Mouse (Mus musculus) left cerebral cortex, postnatal 10 days (tissue): ENCODE data around the gene Ift81. TPM values are rescaled to one million over a fixed set of nuclear protein-coding genes. Genes with fewer than 3 reads are reported as not detected.

Experiments used
- DNase-seq, 2 experiments: peaks; one replicate each; pipeline ENCODE4 v3.0.0; 2021 to 2022; ENCODE audit warnings: low spot score in 2 of 2, mixed read lengths in 1 of 2; ENCODE audit errors: extremely low spot score in 1 of 2
- intact Hi-C: fragments of 180-260 bp; cut with DNase I; formaldehyde crosslinking; loops from one replicate; pipeline ENCODE4 v1.15.1; 2025
- total RNA-seq, 2 experiments: library from RNA; stranded (reverse); gene quantifications; 2 replicates each; pipeline ENCODE4 v1.2.3; 2021

Ift81 gene
- total RNA-seq, 2 experiments from 2014 or later: 25.9 to 33.0 TPM

- DNase-seq: peak in 1 of 2 experiments; percentile 62
- intact Hi-C loops: no loop called here
Measured at GRCm38 (mm10) chr5:122566626-122567025, 47.7 kb downstream of the Ift81 start.

- intact Hi-C loops: no loop called here
- no peak for DNase-seq
Measured at GRCm38 (mm10) chr5:122560654-122561053, 53.7 kb downstream of the Ift81 start.

- intact Hi-C loops: loop anchor here (5.0 kb wide), 2 partner anchors 54 to 1224 kb away; partner anchors contain the start of gene Ift81
- peak in 1 of 2 experiments; percentile 34 for DNase-seq
Measured at GRCm38 (mm10) chr5:122558127-122558526, 56.2 kb downstream of the Ift81 start.

- intact Hi-C loops: loop anchor here (5.0 kb wide), 2 partner anchors 57 to 1227 kb away; partner anchors contain the start of gene Ift81
- no peak for DNase-seq
Measured at GRCm38 (mm10) chr5:122555107-122555506, 59.2 kb downstream of the Ift81 start.

GRCm38 (mm10) chr5:122552638-122553037, 61.7 kb downstream of the Ift81 start:
- no peak for DNase-seq
- intact Hi-C loops: no loop called here

- intact Hi-C loops: no loop called here
Measured at GRCm38 (mm10) chr5:122550460-122550859, 63.9 kb downstream of the Ift81 start.

GRCm38 (mm10) chr5:122548671-122549070, 65.6 kb downstream of the Ift81 start:
- intact Hi-C loops: loop anchor here (2.0 kb wide), 1 partner anchor 46 kb away; the partner anchor contains the start of gene Atp2a2
- DNase-seq: peak in 1 of 2 experiments; percentile 57

More at GRCm38 (mm10) chr5:122550460-122550859, 63.9 kb downstream of the Ift81 start:
- DNase-seq: no peak

GRCm38 (mm10) chr5:122547810-122548209, 66.5 kb downstream of the Ift81 start:
- intact Hi-C loops: loop anchor here (2.0 kb wide), 1 partner anchor 45 kb away; the partner anchor contains the start of gene Atp2a2
- DNase-seq: no peak

GRCm38 (mm10) chr5:122547251-122547714, 67.0 kb downstream of the Ift81 start:
- intact Hi-C loops: no loop called here
- DNase-seq: peak in 1 of 2 experiments; percentile 45

- intact Hi-C loops: no loop called here
- DNase-seq: no peak
Measured at GRCm38 (mm10) chr5:122543392-122543791, 70.9 kb downstream of the Ift81 start.

- intact Hi-C loops: no loop called here
- no peak for DNase-seq
Measured at GRCm38 (mm10) chr5:122541871-122542270, 72.4 kb downstream of the Ift81 start.

- DNase-seq: no peak
- intact Hi-C loops: no loop called here
Measured at GRCm38 (mm10) chr5:122538077-122538476, 76.2 kb downstream of the Ift81 start.

GRCm38 (mm10) chr5:122537654-122538053, 76.7 kb downstream of the Ift81 start:
- no peak for DNase-seq
- intact Hi-C loops: no loop called here

GRCm38 (mm10) chr5:122533884-122534283, 80.4 kb downstream of the Ift81 start:
- no peak for DNase-seq
- intact Hi-C loops: no loop called here

GRCm38 (mm10) chr5:122529913-122530604, 84.3 kb downstream of the Ift81 start:
- no peak for DNase-seq
- intact Hi-C loops: no loop called here

- intact Hi-C loops: no loop called here
- DNase-seq: peak in 1 of 2 experiments; percentile 66
Measured at GRCm38 (mm10) chr5:122529316-122529715, 85.0 kb downstream of the Ift81 start.

- intact Hi-C loops: no loop called here
- DNase-seq: no peak
Measured at GRCm38 (mm10) chr5:122528591-122528990, 85.7 kb downstream of the Ift81 start.

GRCm38 (mm10) chr5:122527761-122528160, 86.6 kb downstream of the Ift81 start:
- DNase-seq: no peak
- intact Hi-C loops: no loop called here

- intact Hi-C loops: no loop called here
Measured at GRCm38 (mm10) chr5:122526878-122527730, 87.2 kb downstream of the Ift81 start.

More at GRCm38 (mm10) chr5:122526878-122527730, 87.2 kb downstream of the Ift81 start:
- no peak for DNase-seq
